Mouse (Mus musculus) left cerebral cortex, adult 2 months (tissue): ENCODE results near the gene Pbx1. TPM values are rescaled to one million over a fixed set of nuclear protein-coding genes. Genes with fewer than 3 reads are reported as not detected.

Experiments
- DNase-seq, 2 experiments: peaks; one replicate each; pipeline ENCODE4 v3.0.0; 2021 to 2022; ENCODE audit warnings: low spot score in 2 of 2, mixed read lengths in 1 of 2; ENCODE audit errors: extremely low spot score in 1 of 2
- H3K27ac ChIP-seq: fragments of 200-600 bp; 2 replicates; pipeline ENCODE4 v1.8.1; 2022
- H3K4me3 ChIP-seq: fragments of 200-600 bp; 2 replicates; pipeline ENCODE4 v1.8.1; 2022
- CTCF ChIP-seq: fragments of 200-600 bp; IDR thresholded peaks from 2 replicates; pipeline ENCODE4 v1.8.1; 2022; ENCODE audit warnings: antibody characterized with exemption, mild to moderate bottlenecking, moderate library complexity
- intact Hi-C: fragments of 180-260 bp; cut with DNase I; formaldehyde crosslinking; loops from one replicate; pipeline ENCODE4 v1.15.1; 2025
- total RNA-seq, 2 experiments: library from RNA; stranded (reverse); gene quantifications; 2 replicates each; pipeline ENCODE4 v1.2.3; 2021

The Pbx1 gene
- total RNA-seq, 2 experiments from 2014 or later: 140 to 143 TPM

DNA sequence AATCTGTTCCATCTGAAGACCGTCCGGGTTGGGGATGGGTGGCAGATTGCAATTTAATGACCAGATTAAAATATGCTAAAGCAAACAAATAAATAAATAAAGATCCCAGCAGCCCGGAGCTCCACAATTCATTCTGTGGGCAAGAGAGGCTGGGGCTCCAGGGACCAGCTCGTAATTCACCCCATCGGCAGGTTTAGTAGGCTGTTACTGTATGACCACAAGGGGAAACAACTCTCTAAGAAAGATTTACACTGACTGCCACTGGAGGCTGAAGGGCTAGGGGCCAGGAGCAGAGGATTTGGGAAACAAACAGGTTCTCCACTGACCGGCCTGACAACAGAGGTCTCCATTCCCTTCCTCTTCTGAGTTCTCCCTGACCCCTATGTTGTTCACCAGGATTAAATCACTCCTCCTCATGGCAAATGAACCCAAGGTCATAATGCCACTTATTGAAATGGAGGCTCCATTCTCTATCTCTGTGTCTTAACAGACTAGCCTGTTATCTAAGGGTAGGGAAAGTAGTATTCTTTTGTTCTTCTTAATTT lies 292.9 kb downstream of the Pbx1 start:
- Histone ChIP-seq H3K4me3 (no peak overlapping the region), H3K27ac (no peak overlapping the region)
- DNase-seq: no peak
- no peak for TF ChIP-seq CTCF
- intact Hi-C loops: no loop called here

DNA sequence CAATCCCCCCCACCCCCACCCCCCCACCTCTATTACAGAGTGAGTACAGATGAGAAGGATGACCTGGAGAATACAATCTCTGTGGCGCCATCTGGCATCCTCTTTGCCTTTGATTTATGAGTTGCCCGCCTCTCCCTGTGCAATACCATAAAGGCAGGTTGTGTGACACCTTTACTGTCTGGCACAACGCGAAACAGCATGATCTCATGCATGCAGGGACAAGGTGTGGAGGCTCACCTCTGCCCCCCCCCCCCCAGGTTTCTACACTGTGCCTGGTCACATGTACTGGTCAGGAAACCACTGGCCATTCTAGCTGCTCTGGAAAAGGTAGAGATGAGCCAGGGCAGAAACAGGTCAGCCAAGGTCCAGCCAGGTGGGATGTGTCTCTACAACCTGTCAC lies 293.4 kb downstream of the Pbx1 start:
- no peak for TF ChIP-seq CTCF
- intact Hi-C loops: no loop called here

DNA sequence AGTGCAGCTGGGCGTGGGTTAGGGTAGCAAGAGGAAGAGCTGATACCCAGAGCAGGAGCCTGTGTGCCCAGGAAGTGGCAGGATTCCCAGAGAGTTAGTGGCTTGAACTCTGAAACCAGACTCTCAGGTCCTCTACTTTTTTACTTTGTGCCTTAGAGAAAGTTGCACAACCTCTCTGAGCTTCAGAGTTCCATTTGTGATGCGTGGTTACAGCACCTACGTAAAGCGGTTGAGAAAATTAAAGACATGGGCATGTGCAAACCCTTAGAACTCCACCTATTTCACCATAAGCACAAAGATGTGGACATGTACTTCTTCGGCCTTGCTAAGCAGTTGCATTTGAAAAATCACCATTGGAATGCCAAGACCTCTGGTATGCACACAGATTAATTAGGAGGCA lies 294.2 kb downstream of the Pbx1 start:
- TF ChIP-seq CTCF: no peak
- no peak overlapping the region for H3K4me3 ChIP-seq
- H3K27ac ChIP-seq: no peak overlapping the region
- intact Hi-C loops: no loop called here
- DNase-seq: no peak

More for the DNA sequence above, 293.4 kb downstream of the Pbx1 start:
- DNase-seq: no peak
- Histone ChIP-seq H3K27ac (no peak overlapping the region), H3K4me3 (no peak overlapping the region)

GRCm38 (mm10) chr1:168135545-168135944 lies 296.5 kb downstream of the Pbx1 start:
- no peak for TF ChIP-seq CTCF
- Histone ChIP-seq H3K27ac (no peak overlapping the region), H3K4me3 (no peak overlapping the region)
- intact Hi-C loops: no loop called here
- no peak for DNase-seq

GRCm38 (mm10) chr1:168133696-168134095 lies 298.4 kb downstream of the Pbx1 start:
- no peak for TF ChIP-seq CTCF
- H3K4me3 ChIP-seq: no peak overlapping the region
- intact Hi-C loops: no loop called here

GRCm38 (mm10) chr1:168128004-168128403 lies 304.1 kb downstream of the Pbx1 start:
- intact Hi-C loops: no loop called here
- DNase-seq: no peak
- H3K27ac ChIP-seq: no peak overlapping the region
- H3K4me3 ChIP-seq: no peak overlapping the region
- no peak for TF ChIP-seq CTCF

More at GRCm38 (mm10) chr1:168133696-168134095, 298.4 kb downstream of the Pbx1 start:
- no peak overlapping the region for H3K27ac ChIP-seq
- DNase-seq: no peak

DNA sequence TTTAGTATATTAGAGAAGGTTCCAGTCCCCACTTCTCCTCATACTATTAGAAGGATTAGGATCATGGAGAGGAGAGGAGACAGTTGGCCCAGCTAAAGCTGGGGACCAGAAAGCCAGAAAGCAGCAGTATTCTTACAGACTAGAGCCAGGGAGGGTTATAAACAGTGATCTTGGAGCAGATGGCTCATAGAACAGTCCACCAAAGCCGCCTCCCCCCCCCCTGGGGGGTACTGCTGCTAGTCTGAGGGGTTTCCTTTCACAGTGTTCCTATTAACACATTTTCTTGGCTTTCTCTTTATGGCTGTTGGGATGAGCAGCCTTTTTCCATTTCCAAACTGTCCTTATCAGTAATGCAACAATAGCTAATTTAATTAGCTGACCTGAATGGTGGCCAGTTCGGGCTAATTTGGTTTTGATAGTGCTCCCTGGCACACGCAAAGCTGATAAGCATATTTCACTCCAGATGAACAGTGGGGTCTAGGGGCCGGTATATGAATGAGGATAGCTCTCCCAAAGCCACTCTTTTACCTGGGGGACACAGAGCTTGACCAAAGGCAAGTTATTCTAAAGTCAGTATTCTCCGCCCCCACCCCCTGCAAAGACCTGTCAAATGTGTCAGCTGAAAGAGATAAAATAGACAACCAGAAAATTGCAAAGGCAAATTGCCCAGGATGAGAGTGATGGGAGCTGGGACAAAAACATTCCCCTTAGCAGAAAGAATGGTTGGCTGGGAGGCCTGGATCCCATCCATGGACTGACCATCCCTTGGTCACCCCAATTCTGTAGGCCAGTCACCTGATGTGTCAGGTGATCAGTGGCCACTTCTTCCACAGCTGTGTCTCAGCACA lies 307.2 kb downstream of the Pbx1 start:
- no peak for TF ChIP-seq CTCF
- no peak overlapping the region for H3K4me3 ChIP-seq
- intact Hi-C loops: no loop called here
- H3K27ac ChIP-seq: no peak overlapping the region
- no peak for DNase-seq

DNA sequence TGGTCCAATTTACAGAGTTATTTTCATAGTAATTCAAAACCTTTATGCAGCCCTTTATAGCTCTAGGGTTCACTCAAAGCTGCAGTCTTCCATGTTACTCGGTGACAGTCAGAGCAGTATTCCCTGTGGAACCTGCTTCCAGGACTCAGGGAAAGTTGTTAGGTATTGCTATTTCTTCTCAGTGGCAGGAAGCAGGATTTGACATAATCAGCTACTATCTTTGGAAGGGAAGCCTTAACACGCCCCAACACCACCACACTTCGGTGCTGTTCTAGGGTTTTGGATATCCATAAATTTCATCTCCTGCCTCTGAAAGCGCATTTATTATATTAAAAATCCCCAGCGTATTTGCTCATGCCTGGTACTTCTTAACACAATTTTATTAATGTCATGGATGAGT lies 314.0 kb downstream of the Pbx1 start:
- intact Hi-C loops: no loop called here
- DNase-seq: no peak

GRCm38 (mm10) chr1:168117367-168117766 lies 314.7 kb downstream of the Pbx1 start:
- TF ChIP-seq CTCF: peak; percentile 24
- Histone ChIP-seq H3K27ac (no peak overlapping the region), H3K4me3 (no peak overlapping the region)
- intact Hi-C loops: no loop called here
- no peak for DNase-seq

More for the DNA sequence above, 314.0 kb downstream of the Pbx1 start:
- no peak for TF ChIP-seq CTCF
- H3K4me3 ChIP-seq: no peak overlapping the region
- no peak overlapping the region for H3K27ac ChIP-seq

GRCm38 (mm10) chr1:168109797-168110196 lies 322.3 kb downstream of the Pbx1 start:
- H3K27ac ChIP-seq: no peak overlapping the region
- intact Hi-C loops: no loop called here
- no peak for DNase-seq
- no peak for TF ChIP-seq CTCF
- H3K4me3 ChIP-seq: no peak overlapping the region

DNA sequence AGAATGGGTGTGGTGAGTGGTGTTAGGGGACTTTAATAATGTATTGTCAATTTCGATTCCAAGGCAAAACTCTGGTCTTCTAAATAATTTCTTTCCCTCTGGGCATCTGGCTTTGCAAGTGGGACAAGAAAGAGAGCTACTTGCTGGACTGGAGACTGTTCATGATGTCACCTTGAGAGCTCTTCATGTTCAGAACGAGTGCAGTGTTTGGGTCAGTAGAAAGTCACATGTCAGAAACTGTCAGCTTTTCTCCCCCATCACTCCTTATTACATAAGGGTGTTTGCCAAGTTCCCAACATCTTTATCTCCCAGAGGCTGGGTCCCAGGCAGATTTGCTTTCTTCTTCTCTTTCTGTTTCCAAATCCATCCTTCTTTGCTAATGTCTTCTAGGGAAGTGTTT lies 328.2 kb downstream of the Pbx1 start:
- Histone ChIP-seq H3K27ac (no peak overlapping the region), H3K4me3 (no peak overlapping the region)
- intact Hi-C loops: no loop called here
- DNase-seq: no peak
- no peak for TF ChIP-seq CTCF

DNA sequence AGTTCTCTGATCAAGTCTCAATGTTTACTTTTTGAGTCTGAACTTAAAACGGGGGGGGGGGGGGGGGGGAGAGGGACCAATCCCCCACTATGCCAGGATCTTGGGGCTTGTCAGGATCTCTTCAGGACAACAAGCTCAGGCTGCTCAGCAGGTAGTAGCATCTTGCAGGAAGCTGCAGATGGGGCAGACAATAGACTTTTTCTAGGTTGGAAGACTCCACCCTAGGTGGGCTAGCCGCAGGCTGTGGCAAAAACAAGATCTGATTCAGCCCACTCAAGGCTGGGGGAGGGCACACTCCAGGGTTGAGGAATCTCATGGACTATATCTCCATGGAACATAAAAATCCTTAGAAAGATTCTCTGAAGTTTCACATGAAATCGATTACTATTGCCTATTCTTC lies 330.6 kb downstream of the Pbx1 start:
- TF ChIP-seq CTCF: no peak
- no peak for DNase-seq
- H3K27ac ChIP-seq: no peak overlapping the region
- H3K4me3 ChIP-seq: no peak overlapping the region
- intact Hi-C loops: no loop called here

DNA sequence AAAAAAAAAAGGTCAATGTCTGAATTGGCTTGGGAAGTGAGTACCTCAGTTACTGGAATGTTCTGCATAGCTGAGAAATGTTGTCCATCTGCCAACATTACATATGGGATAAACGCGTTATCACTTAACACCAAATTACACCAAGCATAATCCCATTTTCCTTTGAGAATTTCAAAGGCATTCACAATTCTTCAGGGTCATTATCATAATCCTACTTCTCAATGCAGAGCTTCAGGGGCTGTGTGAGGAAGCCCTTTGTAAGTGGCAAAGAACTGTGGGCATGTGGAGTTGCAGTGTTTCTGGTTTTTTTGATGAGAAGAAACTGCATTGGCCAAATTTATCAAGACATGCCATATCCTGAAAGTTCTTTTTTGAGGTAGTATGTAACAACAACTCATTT lies 333.3 kb downstream of the Pbx1 start:
- TF ChIP-seq CTCF: no peak
- intact Hi-C loops: no loop called here
- Histone ChIP-seq H3K4me3 (no peak overlapping the region), H3K27ac (no peak overlapping the region)
- DNase-seq: no peak
